Mouse (Mus musculus) testis, adult 2 months (tissue): ENCODE results near the gene Tlx2. TPM values are rescaled to one million over a fixed set of nuclear protein-coding genes. Genes with fewer than 3 reads are reported as not detected.
A peak's percentile ranks its signal among the peaks of the same experiment; 100 is the strongest.

Source experiments
- H3K27ac ChIP-seq: fragments of 200-500 bp; 2 replicates; pipeline ENCODE4 v1.5.1; 2012; ENCODE audit warnings: low read depth, low read length; ENCODE audit not compliant: control insufficient read depth, insufficient read depth
- H3K27me3 ChIP-seq: fragments of 200-500 bp; 2 replicates; pipeline ENCODE4 v1.6.1; 2012; ENCODE audit warnings: mild to moderate bottlenecking, low read length, moderate library complexity; ENCODE audit not compliant: control insufficient read depth, insufficient read depth
- H3K36me3 ChIP-seq: fragments of 200-500 bp; 2 replicates; pipeline ENCODE4 v1.6.1; 2012; ENCODE audit warnings: mild to moderate bottlenecking, low read length; ENCODE audit not compliant: control insufficient read depth, insufficient read depth
- H3K4me1 ChIP-seq: fragments of 200-500 bp; 2 replicates; pipeline ENCODE4 v1.6.1; 2012; ENCODE audit warnings: low read length; ENCODE audit not compliant: control insufficient read depth, insufficient read depth
- H3K4me3 ChIP-seq: fragments of 200-500 bp; 2 replicates; pipeline ENCODE4 v1.5.1; 2012; ENCODE audit warnings: low read depth, mild to moderate bottlenecking, low read length, moderate library complexity, mixed read lengths; ENCODE audit not compliant: control insufficient read depth
- CTCF ChIP-seq: fragments of 200-500 bp; IDR thresholded peaks from 2 replicates; pipeline ENCODE4 v1.5.1; 2012; ENCODE audit warnings: low read depth, mild to moderate bottlenecking, inconsistent platforms, low read length, moderate library complexity; ENCODE audit not compliant: control insufficient read depth, insufficient read depth, insufficient replicate concordance
- POLR2A ChIP-seq: fragments of 200-500 bp; IDR thresholded peaks from 2 replicates; pipeline ENCODE4 v1.6.1; 2012; ENCODE audit warnings: low read depth, mild to moderate bottlenecking, inconsistent platforms, low read length, moderate library complexity; ENCODE audit not compliant: control insufficient read depth
- polyA plus RNA-seq: library from polyadenylated mRNA; depleted of rRNA; stranded (reverse); fragments of >200 nt; gene quantifications from 2 replicates; pipeline ENCODE4 v1.2.3, GENCODE M21; 2012

The Tlx2 gene
- polyA plus RNA-seq, 1 experiment = 0.11 TPM

DNA sequence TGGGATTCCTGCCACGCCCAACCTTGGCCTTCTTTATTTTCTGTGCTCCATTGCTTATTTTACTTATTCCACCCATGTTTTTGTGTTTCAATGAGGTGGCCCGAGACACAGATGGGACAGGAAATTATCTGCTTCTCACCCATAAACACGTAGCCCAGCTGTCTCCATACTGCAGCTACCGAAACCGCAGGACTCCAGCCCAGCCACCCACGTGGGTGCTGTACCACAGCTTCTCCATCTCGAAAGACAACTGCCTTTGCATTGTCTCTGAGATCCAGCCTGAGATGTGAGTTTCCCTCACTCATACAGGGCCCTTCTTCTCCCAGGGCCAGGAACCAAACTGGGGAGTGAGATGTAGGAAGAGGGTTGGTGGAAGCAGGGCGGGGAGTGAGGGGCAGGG lies 4.1 kb downstream of the Tlx2 start:
- TF ChIP-seq POLR2A (no peak), CTCF (no peak)
- Histone ChIP-seq H3K36me3 (no peaks in the 10 kb centered on the region), H3K27me3 (peaks cover 2% of the 10 kb centered on the region; the same call in 1 of the 2 replicates), H3K4me1 (peaks cover 9% of the 10 kb centered on the region), H3K27ac (no peak overlapping the region), H3K4me3 (no peak overlapping the region)

DNA sequence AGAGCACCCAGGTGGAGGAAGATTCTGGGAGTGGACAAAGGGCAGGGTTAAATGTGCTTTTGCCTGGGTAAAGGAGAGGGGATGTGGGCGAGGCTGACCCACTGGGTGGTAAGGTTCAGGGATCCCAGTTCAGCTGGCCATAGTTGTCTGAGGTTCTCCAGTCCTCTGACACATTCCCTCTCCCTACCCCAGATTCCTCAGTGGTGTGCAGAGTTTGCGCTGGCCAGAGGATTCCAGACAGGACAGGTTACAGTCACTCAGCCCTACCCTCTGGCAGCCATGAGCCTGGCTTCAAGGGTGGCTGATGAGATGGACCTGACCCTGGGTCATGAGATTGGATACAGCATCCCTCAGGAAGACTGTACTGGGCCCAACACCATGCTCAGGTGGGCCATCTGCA lies 11.4 kb downstream of the Tlx2 start:
- Histone ChIP-seq H3K27me3 (no peaks in the 10 kb centered on the region), H3K27ac (no peak overlapping the region), H3K36me3 (no peaks in the 10 kb centered on the region), H3K4me1 (peaks cover 5% of the 10 kb centered on the region), H3K4me3 (no peak overlapping the region)
- TF ChIP-seq CTCF = no peak
- no peak for TF ChIP-seq POLR2A

DNA sequence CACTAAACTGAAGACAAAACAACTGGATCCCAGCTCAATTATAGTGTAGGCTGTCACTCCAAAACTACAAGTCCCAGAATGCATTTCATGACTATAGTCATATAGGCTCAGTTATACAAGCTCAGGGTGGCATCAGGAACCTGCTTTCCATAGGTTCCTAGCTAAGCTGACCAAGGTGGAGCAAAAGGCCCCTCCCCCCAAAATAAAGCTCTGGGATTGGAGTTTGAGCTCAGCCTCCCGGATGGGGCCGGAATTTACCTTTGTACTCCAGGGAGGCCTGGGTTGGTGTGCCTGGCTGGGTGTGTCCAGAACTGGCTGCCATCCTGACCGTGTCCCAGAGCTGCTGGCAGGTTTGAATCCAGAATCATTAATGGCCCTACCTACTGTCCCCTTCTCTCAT lies 12.3 kb downstream of the Tlx2 start, which contains the start of gene Dqx1:
Gene Dqx1, plus strand, starts transcription at position 55 of the 400 bp plus-strand sequence.
- Histone ChIP-seq H3K4me3 (no peak within 1 kb of the TSS), H3K27ac (no peak within 1 kb of the TSS), H3K36me3 (no peaks in the 10 kb centered on the region), H3K4me1 (peaks cover 12% of the 10 kb centered on the region), H3K27me3 (no peaks in the 10 kb centered on the region)
- TF ChIP-seq CTCF (no peak), POLR2A (no peak)

DNA sequence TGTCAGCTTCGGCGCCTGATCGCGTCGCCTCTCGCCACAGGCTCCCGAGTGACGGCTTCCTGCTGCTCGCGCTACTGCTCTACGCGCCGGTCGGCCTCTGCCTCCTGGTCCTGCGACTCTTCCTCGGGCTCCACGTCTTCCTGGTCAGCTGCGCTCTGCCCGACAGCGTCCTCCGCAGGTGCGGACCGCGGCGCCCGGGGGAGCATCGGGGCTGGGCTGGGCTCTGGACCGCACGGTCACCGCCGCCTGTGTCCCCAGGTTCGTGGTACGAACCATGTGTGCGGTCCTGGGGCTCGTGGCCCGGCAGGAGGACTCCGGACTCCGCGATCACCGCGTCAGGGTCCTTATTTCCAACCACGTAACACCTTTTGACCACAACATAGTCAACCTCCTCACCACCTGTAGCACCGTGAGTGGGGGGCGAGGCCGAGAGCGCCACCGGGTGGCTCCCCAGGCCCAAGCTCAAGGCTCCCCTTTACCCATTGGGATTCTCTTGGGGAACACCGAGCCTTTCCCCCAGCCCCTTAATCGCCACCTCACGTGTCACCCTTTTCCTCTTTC lies 15.1 kb downstream of the Tlx2 start, which contains the start of gene Htra2:
Gene Htra2, minus strand, starts transcription at position 403 of the 561 bp plus-strand sequence.
- H3K36me3 ChIP-seq = no peaks in the 10 kb centered on the region
- H3K27ac ChIP-seq = peak within 1 kb of the TSS; percentile 86
- no peaks in the 10 kb centered on the region for H3K27me3 ChIP-seq
- H3K4me1 ChIP-seq = peaks cover 12% of the 10 kb centered on the region
- peak within 1 kb of the TSS; percentile 87 for H3K4me3 ChIP-seq
- no peak for TF ChIP-seq POLR2A
- no peak for TF ChIP-seq CTCF

DNA sequence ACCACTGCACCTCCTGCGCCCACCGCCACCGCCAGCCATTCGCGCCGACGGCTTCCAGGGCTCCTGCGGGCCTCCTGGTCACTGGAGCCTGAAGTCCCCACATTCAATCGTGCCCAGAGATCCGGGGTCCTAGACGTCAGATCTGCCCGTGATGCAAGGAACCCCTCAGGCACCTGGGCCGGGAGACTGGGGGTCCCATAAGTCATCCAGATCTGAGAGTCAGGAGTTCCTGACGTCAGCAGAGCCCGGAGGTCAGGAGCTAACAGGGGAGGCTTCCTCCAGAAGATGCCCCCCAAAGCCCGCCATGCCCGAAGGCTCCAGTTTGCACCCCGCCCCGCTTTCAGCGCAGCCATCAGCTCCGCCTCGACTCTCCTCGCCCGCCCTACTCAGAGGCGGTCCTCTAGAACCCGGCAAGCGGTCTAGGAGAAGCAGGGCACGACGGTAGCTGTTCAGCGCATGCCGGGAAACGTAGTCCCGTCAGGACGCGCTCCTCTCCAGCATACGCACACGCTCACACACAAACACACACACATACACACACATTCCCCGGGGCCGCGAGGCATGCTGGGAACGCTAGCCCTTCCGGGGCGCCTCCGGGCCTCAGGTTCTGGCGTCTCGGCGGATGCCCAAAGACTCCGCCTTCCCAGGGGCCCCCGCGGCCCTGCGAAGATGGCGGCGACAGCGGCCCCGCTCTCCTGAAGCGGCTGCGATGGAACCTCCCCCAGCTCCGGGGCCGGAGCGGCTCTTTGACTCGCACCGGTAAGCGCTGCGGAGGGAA lies 15.8 kb downstream of the Tlx2 start, which contains the start of gene Aup1:
Gene Aup1, plus strand, starts transcription at position 448 of the 778 bp plus-strand sequence.
- no peaks in the 10 kb centered on the region for H3K27me3 ChIP-seq
- H3K4me1 ChIP-seq = peaks cover 12% of the 10 kb centered on the region
- H3K36me3 ChIP-seq = no peaks in the 10 kb centered on the region
- H3K4me3 ChIP-seq = peak within 1 kb of the TSS; percentile 87
- peak within 1 kb of the TSS; percentile 86 for H3K27ac ChIP-seq
- TF ChIP-seq CTCF = no peak
- peak; percentile 69 for TF ChIP-seq POLR2A

DNA sequence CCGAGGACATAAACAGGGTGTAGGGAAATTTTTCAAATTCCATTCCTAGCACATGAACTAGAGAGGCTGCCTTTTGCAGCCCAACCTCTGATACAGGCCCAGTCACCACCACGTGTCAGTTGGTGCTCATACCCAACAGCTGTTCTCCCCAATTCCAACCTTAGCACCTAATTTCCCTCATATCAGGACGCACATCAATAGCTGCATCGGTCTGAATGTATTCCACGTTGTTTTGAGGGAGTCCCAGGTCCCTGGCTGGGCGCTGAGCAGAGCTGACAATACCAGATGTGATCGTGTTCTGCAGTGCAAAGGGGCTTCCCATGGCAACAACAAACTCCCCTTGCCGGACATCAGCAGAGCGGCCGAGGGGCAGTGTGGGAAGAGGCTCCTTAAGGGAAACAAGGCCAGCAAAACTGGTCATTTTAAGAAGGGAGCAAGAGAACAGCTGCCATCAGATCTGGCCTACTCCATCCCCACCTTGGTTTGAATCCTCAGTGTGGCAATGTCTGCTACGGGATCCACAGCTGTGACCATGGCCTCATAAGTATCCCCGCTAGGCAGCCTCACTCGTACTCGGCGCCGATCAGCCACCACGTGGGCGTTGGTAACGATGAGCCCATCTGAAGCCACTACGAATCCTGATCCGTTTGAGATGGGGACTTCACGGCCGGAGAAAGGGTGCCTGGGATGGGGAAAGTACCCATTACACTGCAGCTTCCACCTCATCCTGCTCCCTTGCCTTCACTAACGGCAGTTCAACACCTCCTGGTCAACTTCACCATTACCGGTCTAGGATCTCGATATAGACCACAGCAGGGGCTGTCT lies 16.7 kb downstream of the Tlx2 start:
- no peaks in the 10 kb centered on the region for H3K36me3 ChIP-seq
- peaks cover 12% of the 10 kb centered on the region for H3K4me1 ChIP-seq
- H3K4me3 ChIP-seq = peak overlapping the region; percentile 87
- H3K27ac ChIP-seq = peak overlapping the region; percentile 86
- no peaks in the 10 kb centered on the region for H3K27me3 ChIP-seq
- TF ChIP-seq CTCF (no peak), POLR2A (0 out of 2 replicates have a peak, but pooled peaks have one; percentile 15)
